ENCODE assay signal across 12 mouse cellular contexts in the genomic region with DNA sequence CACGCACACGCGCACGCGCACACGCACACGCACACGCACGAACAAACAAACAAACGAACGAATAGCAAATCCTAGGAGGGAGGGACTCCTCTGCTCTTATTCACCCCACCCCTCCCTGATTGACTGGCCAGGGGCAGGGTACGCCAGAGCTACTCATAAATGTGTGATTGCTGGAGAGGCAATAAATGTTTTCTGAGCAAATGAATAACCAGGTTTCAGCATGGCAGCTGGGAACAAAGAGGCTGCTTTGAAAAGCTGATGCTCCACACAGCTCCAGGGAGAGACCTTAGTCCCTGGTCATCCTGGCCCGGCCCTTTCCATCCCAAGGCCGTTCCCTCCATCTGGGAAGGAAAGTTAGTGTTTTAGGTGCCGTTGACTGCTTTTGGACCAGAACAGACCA. TPM values are rescaled to one million over a fixed set of nuclear protein-coding genes. Genes with fewer than 3 reads are reported as not detected.
DNase-seq lines count a peak whose midpoint lies in the region; ATAC-seq and TF ChIP-seq lines count a peak whose summit lies in the region.
"Had no signal": no experiment of that assay in that cellular context is flagged by ENCODE, and none has a peak within 500 bp of the region (broad histone marks: within the 10 kb centered on the region; RNA-seq: fewer than 3 reads in every experiment).

No protein-coding gene starts in this region.

- WGBS in midbrain, embryonic 12.5 days, result 84% methylated on average over 15 of the region's 15 CpGs
- 77% methylated on average over 15 of the region's 15 CpGs for WGBS in midbrain, embryonic 10.5 days
- WGBS in intestine, postnatal 0 days, result 51% methylated on average over 15 of the region's 15 CpGs
- WGBS in cerebellum, adult 2 months, result 82% methylated on average over 15 of the region's 15 CpGs

- H3K27me3 ChIP-seq in midbrain, embryonic 12.5 days, result peaks cover 18% of the 10 kb centered on the region
- 0 out of 2 replicates have a peak, but pooled peaks cover 10% of the 10 kb centered on the region for H3K27me3 ChIP-seq in midbrain, embryonic 10.5 days (ENCODE audit: low read depth, poor library complexity, severe bottlenecking)
- H3K27me3 ChIP-seq in intestine, postnatal 0 days (replicated peaks; ENCODE audit: control insufficient read depth, insufficient read depth, low read length), result no peaks in the 10 kb centered on the region
- H3K27me3 ChIP-seq in cerebellum, adult 2 months (ENCODE audit: control insufficient read depth, insufficient read depth, low read length), result no peaks in the 10 kb centered on the region
- H3K27me3 ChIP-seq: heart, embryonic 15.5 days had no signal

- H3K9ac ChIP-seq in midbrain, embryonic 12.5 days (replicated peaks), result no peak overlapping the region
- H3K9ac ChIP-seq in intestine, postnatal 0 days (ENCODE audit: low read depth, low read length), result peak overlapping the region; percentile 13; the same call in 1 of the 2 replicates
- H3K9ac ChIP-seq: heart, embryonic 15.5 days; liver, embryonic 14.5 days had no signal

- DNase-seq in midbrain, embryonic 10.5 days (ENCODE audit: low spot score), result no peak
- DNase-seq in kidney, postnatal 4 days, result peak; percentile 27 to 44
- DNase-seq in layer of hippocampus, adult 8-10 months (ENCODE audit: low spot score in 2 of 2), result no peak
- no peak for DNase-seq in cerebellum, adult 18-20 months
- no peak for DNase-seq in cerebellum, adult 2 months
- DNase-seq: adrenal gland, adult 2 months had no signal

- H3K36me3 ChIP-seq in midbrain, embryonic 12.5 days, result no peaks in the 10 kb centered on the region
- H3K36me3 ChIP-seq in midbrain, embryonic 10.5 days, result no peaks in the 10 kb centered on the region
- no peaks in the 10 kb centered on the region; the same call in 1 of the 2 replicates for H3K36me3 ChIP-seq in intestine, postnatal 0 days (ENCODE audit: control insufficient read depth, insufficient read depth)
- H3K36me3 ChIP-seq: heart, embryonic 15.5 days had no signal

- peak overlapping the region; percentile 14; the same call in 1 of the 2 replicates for H3K4me2 ChIP-seq in midbrain, embryonic 12.5 days (replicated peaks)
- H3K4me2 ChIP-seq in intestine, postnatal 0 days (replicated peaks; ENCODE audit: low read depth), result peak overlapping the region; percentile 70

- no peak for TF ChIP-seq POLR2A in cerebellum, adult 2 months (IDR thresholded peaks at IDR 0.05; ENCODE audit: borderline replicate concordance, insufficient read depth, low read length)

- no peaks in the 10 kb centered on the region for H3K9me3 ChIP-seq in midbrain, embryonic 12.5 days
- no peaks in the 10 kb centered on the region for H3K9me3 ChIP-seq in midbrain, embryonic 10.5 days (replicated peaks)
- H3K9me3 ChIP-seq in intestine, postnatal 0 days (ENCODE audit: control insufficient read depth), result no peaks in the 10 kb centered on the region
- H3K9me3 ChIP-seq: heart, embryonic 15.5 days had no signal

- peaks cover 17% of the 10 kb centered on the region for H3K4me1 ChIP-seq in midbrain, embryonic 12.5 days
- H3K4me1 ChIP-seq in midbrain, embryonic 10.5 days, result peaks cover 27% of the 10 kb centered on the region
- H3K4me1 ChIP-seq in intestine, postnatal 0 days (replicated peaks; ENCODE audit: control insufficient read depth, insufficient read depth, low read length), result no peaks in the 10 kb centered on the region
- peaks cover 11% of the 10 kb centered on the region; the same call in 1 of the 2 replicates for H3K4me1 ChIP-seq in cerebellum, adult 2 months (ENCODE audit: control insufficient read depth, insufficient read depth, low read length)

- TF ChIP-seq CTCF in intestine, postnatal 0 days (IDR thresholded peaks at IDR 0.05; ENCODE audit: low read depth), result no peak
- TF ChIP-seq CTCF in cerebellum, adult 2 months (IDR thresholded peaks at IDR 0.05; ENCODE audit: borderline replicate concordance, insufficient read depth, low read depth, low read length), result no peak

- no peak overlapping the region for H3K27ac ChIP-seq in midbrain, embryonic 12.5 days (replicated peaks)
- H3K27ac ChIP-seq in midbrain, embryonic 10.5 days (replicated peaks), result no peak overlapping the region
- peak overlapping the region; percentile 91 for H3K27ac ChIP-seq in intestine, postnatal 0 days (ENCODE audit: low read depth, low read length)
- no peak overlapping the region for H3K27ac ChIP-seq in cerebellum, adult 2 months (ENCODE audit: insufficient read depth, low read length)
- H3K27ac ChIP-seq: heart, embryonic 15.5 days; liver, embryonic 14.5 days had no signal

- H3K4me3 ChIP-seq in midbrain, embryonic 12.5 days, result no peak overlapping the region
- no peak overlapping the region for H3K4me3 ChIP-seq in midbrain, embryonic 10.5 days
- peak overlapping the region; percentile 41 for H3K4me3 ChIP-seq in intestine, postnatal 0 days (ENCODE audit: low read depth, low read length)
- no peak overlapping the region for H3K4me3 ChIP-seq in cerebellum, adult 2 months (replicated peaks; ENCODE audit: insufficient read depth, low read depth, low read length)
- H3K4me3 ChIP-seq: heart, embryonic 15.5 days had no signal

- no peak for ATAC-seq in midbrain, embryonic 12.5 days (ENCODE audit: low FRiP score, low read depth)
- peak; percentile 76 for ATAC-seq in intestine, postnatal 0 days
- ATAC-seq in cerebellum, adult (ENCODE audit: insufficient number of reproducible peaks, low FRiP score, low TSS enrichment), result no peak

RNA-seq across cellular contexts. Expression of gene Ush1c, which starts 1.9 kb away (rescaled TPM):
- 2.0 and 2.5 TPM in 2 replicates for polyA plus RNA-seq in midbrain, embryonic 12.5 days (2016; fragmentation: Nextera tagmentation; extraction: Ambion mirVana)
- polyA plus RNA-seq in midbrain, embryonic 10.5 days (2016; fragmentation: Nextera tagmentation; extraction: Ambion mirVana), result 3.7 and 4.3 TPM in 2 replicates
- 132 and 142 TPM in 2 replicates for polyA plus RNA-seq in intestine, postnatal 0 days (2015; fragmentation: Nextera tagmentation; extraction: Ambion mirVana)
- under 1 TPM; 0.16 to 0.74 (median 0.25) TPM for total RNA-seq in layer of hippocampus, adult 8-10 months (2022)
- 0.13 and 0.16 TPM in 2 replicates for polyA plus RNA-seq in cerebellum, adult 2 months (2012; rRNA removed)
- total RNA-seq: layer of hippocampus, postnatal 14 days had no signal

RNA-seq across cellular contexts. Expression of gene Otog, which starts 4.4 kb away (rescaled TPM):
- polyA plus RNA-seq in midbrain, embryonic 12.5 days (2016; fragmentation: Nextera tagmentation; extraction: Ambion mirVana), result 0.12 and 0.15 TPM in 2 replicates
- polyA plus RNA-seq in midbrain, embryonic 10.5 days (2016; fragmentation: Nextera tagmentation; extraction: Ambion mirVana), result 0.06 TPM in 1 of 2 replicates, not detected in the other
- polyA plus RNA-seq in intestine, postnatal 0 days (2015; fragmentation: Nextera tagmentation; extraction: Ambion mirVana), result not detected in 2 replicates
- under 1 TPM in 3 of 4 experiments, not detected in 1; 0.19 to 0.27 (median 0.23) TPM for total RNA-seq in layer of hippocampus, adult 8-10 months (2022)
- 0.03 and 0.08 TPM in 2 replicates for polyA plus RNA-seq in cerebellum, adult 2 months (2012; rRNA removed)
- polyA plus RNA-seq: heart, embryonic 15.5 days; liver, embryonic 14.5 days had no signal

RNA-seq across cellular contexts. Expression of gene Abcc8, which starts 56.5 kb away (rescaled TPM):
- polyA plus RNA-seq in midbrain, embryonic 12.5 days (2016; fragmentation: Nextera tagmentation; extraction: Ambion mirVana), result 1.5 and 1.7 TPM in 2 replicates
- polyA plus RNA-seq in midbrain, embryonic 10.5 days (2016; fragmentation: Nextera tagmentation; extraction: Ambion mirVana), result 0.70 and 0.74 TPM in 2 replicates
- 0.95 and 1.8 TPM in 2 replicates for polyA plus RNA-seq in intestine, postnatal 0 days (2015; fragmentation: Nextera tagmentation; extraction: Ambion mirVana)
- total RNA-seq in layer of hippocampus, adult 8-10 months (2022), result 10 to 100 TPM; 39.0 to 52.6 (median 45.1) TPM
- 57.1 and 64.5 TPM in 2 replicates for polyA plus RNA-seq in cerebellum, adult 2 months (2012; rRNA removed)

Comparison
In these comparisons a context has a peak if more than half of its experiments do, and no peak if none do; other contexts are left out.
1. DNase-seq: peak in kidney, postnatal 4 days (2 of 2); none in midbrain, embryonic 10.5 days (single experiment), layer of hippocampus, adult 8-10 months (0 of 2), cerebellum, adult 18-20 months (0 of 2) and cerebellum, adult 2 months (0 of 2).
2. RNA of gene Ush1c, which starts 1.9 kb away (polyA plus RNA-seq): 132 to 142 TPM in intestine, postnatal 0 days; 3.7 to 4.3 TPM in midbrain, embryonic 10.5 days, 2.0 to 2.5 TPM in midbrain, embryonic 12.5 days and 0.13 to 0.16 TPM in cerebellum, adult 2 months; every median in the first group is over 10 times any median in the second.
3. RNA of gene Abcc8, which starts 56.5 kb away (polyA plus RNA-seq): 57.1 to 64.5 TPM in cerebellum, adult 2 months; 0.95 to 1.8 TPM in intestine, postnatal 0 days, 1.5 to 1.7 TPM in midbrain, embryonic 12.5 days and 0.70 to 0.74 TPM in midbrain, embryonic 10.5 days; every median in the first group is over 10 times any median in the second.